Mouse (Mus musculus) neural tube, postnatal 0 days (tissue): ENCODE data around the gene Wasl. TPM values are rescaled to one million over a fixed set of nuclear protein-coding genes. Genes with fewer than 3 reads are reported as not detected.

Source experiments
- polyA plus RNA-seq: library from polyadenylated mRNA; unstranded; fragments of >200 nt; fragmentation: Nextera tagmentation; extraction: Ambion mirVana; gene quantifications from 2 replicates; pipeline ENCODE4 v1.2.1, GENCODE M21; 2015

The Wasl gene
- polyA plus RNA-seq, result 62.9 and 72.2 TPM in 2 replicates

GRCm38 (mm10) chr6:24664867-24665458 is at the start of gene Wasl:
Gene Wasl (minus strand): TSS chr6:24665009.

GRCm38 (mm10) chr6:24597500-24597899 is 67.3 kb downstream of the Wasl start, which contains the start of gene Lmod2:
Gene Lmod2 (plus strand): TSS chr6:24597762.

Other genes starting within 250 kb of the Wasl start
- gene Iqub, start 149.9 kb downstream of the Wasl start, polyA plus RNA-seq, result 1.2 and 1.6 TPM in 2 replicates
- gene Ndufa5, start 137.0 kb downstream of the Wasl start, polyA plus RNA-seq, result 594 and 651 TPM in 2 replicates
- 0.06 and 0.10 TPM in 2 replicates for gene Asb15, start 136.9 kb downstream of the Wasl start, polyA plus RNA-seq
- gene Lmod2, start 67.2 kb downstream of the Wasl start, polyA plus RNA-seq, result not detected in 2 replicates
- not detected in 2 replicates for gene Hyal6, start 68.2 kb upstream of the Wasl start, polyA plus RNA-seq
- gene Hyal4, start 83.3 kb upstream of the Wasl start, polyA plus RNA-seq, result not detected in 2 replicates
- not detected in 2 replicates for gene Spam1, start 126.2 kb upstream of the Wasl start, polyA plus RNA-seq
- gene Hyal5, start 193.0 kb upstream of the Wasl start, polyA plus RNA-seq, result not detected in 2 replicates